Mouse (Mus musculus) spleen, adult 2 months (tissue): ENCODE results near the gene Arhgef19. TPM values are rescaled to one million over a fixed set of nuclear protein-coding genes. Genes with fewer than 3 reads are reported as not detected.
A peak's percentile ranks its signal among the peaks of the same experiment; 100 is the strongest.

Experiments used
- DNase-seq, 2 experiments: peaks; one replicate each; pipeline versions ENCODE4 v3.0.0 to v3.0.0-alpha.2; 2012 to 2021; ENCODE audit warnings: low spot score in 2 of 2, low read depth in 1 of 2
- H3K27ac ChIP-seq: fragments of 200-500 bp; 2 replicates; pipeline ENCODE4 v1.5.1; 2012; ENCODE audit warnings: low read length, inconsistent platforms; ENCODE audit not compliant: insufficient read depth
- H3K27me3 ChIP-seq: fragments of 200-500 bp; 2 replicates; pipeline ENCODE4 v1.6.1; 2012; ENCODE audit warnings: mild to moderate bottlenecking, moderate library complexity, low read length, inconsistent platforms; ENCODE audit not compliant: control insufficient read depth, insufficient read depth
- H3K36me3 ChIP-seq: fragments of 200-500 bp; 2 replicates; pipeline ENCODE4 v1.6.1; 2012; ENCODE audit warnings: mild to moderate bottlenecking, low read length, inconsistent platforms; ENCODE audit not compliant: control insufficient read depth, insufficient read depth
- H3K4me1 ChIP-seq: fragments of 200-500 bp; 2 replicates; pipeline ENCODE4 v1.6.1; 2011; ENCODE audit warnings: inconsistent platforms; ENCODE audit not compliant: control insufficient read depth, insufficient read depth, insufficient read length
- H3K4me3 ChIP-seq: fragments of 200-500 bp; 2 replicates; pipeline ENCODE4 v1.5.1; 2011; ENCODE audit warnings: mild to moderate bottlenecking, inconsistent platforms; ENCODE audit not compliant: insufficient read depth, insufficient read length; ENCODE audit errors: extremely low read depth
- CTCF ChIP-seq: fragments of 200-500 bp; IDR thresholded peaks from 2 replicates; pipeline ENCODE4 v1.5.1; 2011; ENCODE audit warnings: mild to moderate bottlenecking, inconsistent platforms; ENCODE audit not compliant: insufficient read depth, insufficient read length, insufficient replicate concordance; ENCODE audit errors: extremely low read depth
- POLR2A ChIP-seq: fragments of 200-500 bp; IDR thresholded peaks from 2 replicates; pipeline ENCODE4 v1.6.1; 2011; ENCODE audit warnings: low read depth, low read length, inconsistent platforms
- WGBS: fragments of 180-500 bp; shearing (Covaris S2); methylation state at CpG from one replicate; pipeline ENCODE4 v1.1.7; 2018; 5-methylcytosine and 5-hydroxymethylcytosine counted together
- polyA plus RNA-seq: library from polyadenylated mRNA; depleted of rRNA; stranded (reverse); fragments of >200 nt; gene quantifications from 2 replicates; pipeline ENCODE4 v1.2.3, GENCODE M21; 2012; rRNA removed

Gene Arhgef19
- polyA plus RNA-seq = 0.79 and 1.2 TPM in 2 replicates

GRCm38 (mm10) chr4:141239388-141240125 is at the start of gene Arhgef19:
Gene Arhgef19, plus strand, starts transcription at chr4:141239499.
- H3K27me3 ChIP-seq = peaks cover 17% of the 10 kb centered on the region
- 3% methylated on average over 30 of the region's 31 CpGs for WGBS
- no peak for TF ChIP-seq CTCF
- no peak for TF ChIP-seq POLR2A
- H3K36me3 ChIP-seq = no peaks in the 10 kb centered on the region
- DNase-seq = peak; percentile 35 to 76
- H3K4me3 ChIP-seq = peak within 1 kb of the TSS; percentile 29; the same call in 1 of the 2 replicates
- H3K4me1 ChIP-seq = peaks cover 13% of the 10 kb centered on the region; the same call in 1 of the 2 replicates
- no peak within 1 kb of the TSS for H3K27ac ChIP-seq

- TF ChIP-seq CTCF (no peak), POLR2A (no peak)
- Histone ChIP-seq H3K36me3 (peaks cover 13% of the 10 kb centered on the region), H3K27me3 (no peaks in the 10 kb centered on the region), H3K4me3 (no peak overlapping the region), H3K4me1 (no peaks in the 10 kb centered on the region), H3K27ac (no peak overlapping the region)
- DNase-seq = no peak
- 94% methylated on average over 7 of the region's 7 CpGs for WGBS
Observed at GRCm38 (mm10) chr4:141191294-141191693, 48.0 kb upstream of the Arhgef19 start.

GRCm38 (mm10) chr4:141194553-141194952 is 44.7 kb upstream of the Arhgef19 start:
- Histone ChIP-seq H3K4me1 (no peaks in the 10 kb centered on the region), H3K36me3 (peaks cover 31% of the 10 kb centered on the region), H3K4me3 (no peak overlapping the region), H3K27me3 (no peaks in the 10 kb centered on the region), H3K27ac (no peak overlapping the region)
- WGBS = 88% methylated on average over 6 of the region's 6 CpGs
- no peak for DNase-seq
- TF ChIP-seq CTCF (no peak), POLR2A (no peak)

- Histone ChIP-seq H3K36me3 (peaks cover 44% of the 10 kb centered on the region), H3K4me1 (no peaks in the 10 kb centered on the region), H3K4me3 (no peak overlapping the region), H3K27me3 (no peaks in the 10 kb centered on the region), H3K27ac (no peak overlapping the region)
- TF ChIP-seq POLR2A = no peak
- TF ChIP-seq CTCF = no peak
- WGBS = 96% methylated on average over 13 of the region's 13 CpGs
- DNase-seq = no peak
Observed at GRCm38 (mm10) chr4:141196981-141197685, 42.2 kb upstream of the Arhgef19 start.

GRCm38 (mm10) chr4:141197686-141198035 is 41.6 kb upstream of the Arhgef19 start:
- H3K36me3 ChIP-seq = peaks cover 46% of the 10 kb centered on the region
- H3K27ac ChIP-seq = no peak overlapping the region
- WGBS = 99% methylated on average over 13 of the region's 13 CpGs
- DNase-seq = no peak
- TF ChIP-seq POLR2A = no peak
- TF ChIP-seq CTCF = no peak
- H3K4me1 ChIP-seq = no peaks in the 10 kb centered on the region
- H3K27me3 ChIP-seq = no peaks in the 10 kb centered on the region
- H3K4me3 ChIP-seq = no peak overlapping the region

GRCm38 (mm10) chr4:141200906-141201305 is 38.4 kb upstream of the Arhgef19 start:
- WGBS = 74% methylated on average over 11 of the region's 11 CpGs
- no peak for TF ChIP-seq POLR2A
- no peak for TF ChIP-seq CTCF
- H3K4me1 ChIP-seq = no peaks in the 10 kb centered on the region
- no peak overlapping the region for H3K27ac ChIP-seq
- no peak for DNase-seq
- no peaks in the 10 kb centered on the region for H3K27me3 ChIP-seq
- H3K4me3 ChIP-seq = no peak overlapping the region
- peaks cover 39% of the 10 kb centered on the region for H3K36me3 ChIP-seq

GRCm38 (mm10) chr4:141202192-141202591 is 37.1 kb upstream of the Arhgef19 start:
- no peak for TF ChIP-seq CTCF
- TF ChIP-seq POLR2A = no peak
- DNase-seq = no peak
- Histone ChIP-seq H3K4me1 (no peaks in the 10 kb centered on the region), H3K27me3 (no peaks in the 10 kb centered on the region), H3K4me3 (no peak overlapping the region), H3K36me3 (peaks cover 36% of the 10 kb centered on the region), H3K27ac (no peak overlapping the region)
- 91% methylated on average over 6 of the region's 6 CpGs for WGBS
